Mouse (Mus musculus): ENCODE results near the gene Cdkn3. TPM values are rescaled to one million over a fixed set of nuclear protein-coding genes. Genes with fewer than 3 reads are reported as not detected.

Cdkn3 gene
- polyA plus RNA-seq, 1 experiment = 18.2 TPM

DNA sequence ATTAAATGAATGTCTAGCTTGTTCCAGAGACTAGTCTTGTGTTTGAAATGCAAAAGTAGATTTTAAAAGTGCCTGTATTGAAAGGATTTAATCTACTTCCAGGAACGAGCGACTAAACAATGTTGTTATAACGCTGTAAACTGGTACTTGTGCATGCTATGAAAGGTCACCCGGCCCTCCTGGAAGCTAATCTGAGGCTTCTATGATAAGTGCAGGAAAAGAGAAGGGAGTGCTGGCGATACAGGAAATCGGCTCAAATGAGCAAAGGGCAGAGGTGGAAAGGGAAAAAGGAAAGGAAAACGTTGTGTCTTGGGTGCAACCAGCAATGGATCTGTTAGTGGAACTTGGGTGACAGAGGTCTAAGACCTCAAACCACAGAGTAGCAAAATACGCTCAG is 28.2 kb downstream of the Cdkn3 start:
- peak overlapping the region; percentile 71 for H3K4me3 ChIP-seq (ENCODE audit: insufficient read depth, poor library complexity, severe bottlenecking)
- H3K79me2 ChIP-seq (ENCODE audit: control insufficient read depth, insufficient read depth) = peaks cover 47% of the 10 kb centered on the region
- H3K36me3 ChIP-seq (ENCODE audit: control insufficient read depth, insufficient read depth) = peaks cover 18% of the 10 kb centered on the region
- no peaks in the 10 kb centered on the region for H3K27me3 ChIP-seq (ENCODE audit: control insufficient read depth, insufficient read depth, insufficient read length)
- no peak overlapping the region for H3ac ChIP-seq (ENCODE audit: control insufficient read depth, insufficient read length, low read depth)
- TF ChIP-seq MYOG (IDR thresholded peaks at IDR 0.05; ENCODE audit: control insufficient read depth, extremely low read depth, insufficient read length) = no peak
- TF ChIP-seq FOSL1 (IDR thresholded peaks at IDR 0.05; ENCODE audit: insufficient read depth, low read length, poor library complexity, severe bottlenecking) = no peak
- TF ChIP-seq CEBPB (IDR thresholded peaks at IDR 0.05; ENCODE audit: low read depth) = no peak
- TF ChIP-seq CTCF (IDR thresholded peaks at IDR 0.05; ENCODE audit: control insufficient read depth, insufficient read depth, insufficient read length) = no peak
- TF ChIP-seq USF1 (IDR thresholded peaks at IDR 0.05; ENCODE audit: low read depth) = no peak
- TF ChIP-seq MYOD1 (IDR thresholded peaks at IDR 0.05; ENCODE audit: control insufficient read depth, insufficient read length, low read depth) = no peak
- TF ChIP-seq MAX (IDR thresholded peaks at IDR 0.05) = no peak
- H3K79me3 ChIP-seq (ENCODE audit: low read depth) = peaks cover 40% of the 10 kb centered on the region

DNA sequence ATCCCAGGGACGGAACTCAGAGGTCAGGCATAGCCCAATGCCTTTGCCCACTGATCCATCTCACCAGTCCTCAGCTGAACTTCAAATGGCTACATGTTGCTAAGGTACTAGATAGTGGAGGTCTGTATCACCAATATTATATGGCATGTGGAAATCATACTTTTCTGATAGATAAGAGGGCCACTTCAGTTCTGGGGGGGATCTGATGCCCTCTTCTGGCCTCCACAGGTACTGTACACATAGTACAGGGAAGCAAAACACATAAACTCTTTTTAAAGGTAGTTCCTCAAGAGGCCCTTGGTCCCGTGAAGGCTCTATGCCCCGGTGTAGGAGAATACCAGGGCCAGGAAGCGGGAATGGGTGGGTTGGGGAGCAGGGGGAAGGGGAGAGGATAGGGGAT is 30.0 kb downstream of the Cdkn3 start:
- TF ChIP-seq MAX (IDR thresholded peaks at IDR 0.05) = no peak
- TF ChIP-seq USF1 (IDR thresholded peaks at IDR 0.05; ENCODE audit: low read depth) = no peak
- TF ChIP-seq MYOD1 (IDR thresholded peaks at IDR 0.05; ENCODE audit: control insufficient read depth, insufficient read length, low read depth) = no peak
- TF ChIP-seq FOSL1 (IDR thresholded peaks at IDR 0.05; ENCODE audit: insufficient read depth, low read length, poor library complexity, severe bottlenecking) = no peak
- TF ChIP-seq MYOG (IDR thresholded peaks at IDR 0.05; ENCODE audit: control insufficient read depth, extremely low read depth, insufficient read length) = no peak
- TF ChIP-seq CTCF (IDR thresholded peaks at IDR 0.05; ENCODE audit: control insufficient read depth, insufficient read depth, insufficient read length) = no peak
- no peak for TF ChIP-seq CEBPB (IDR thresholded peaks at IDR 0.05; ENCODE audit: low read depth)
- peaks cover 22% of the 10 kb centered on the region for H3K79me3 ChIP-seq (ENCODE audit: low read depth)
- no peaks in the 10 kb centered on the region for H3K27me3 ChIP-seq (ENCODE audit: control insufficient read depth, insufficient read depth, insufficient read length)
- peaks cover under 1% of the 10 kb centered on the region for H3K36me3 ChIP-seq (ENCODE audit: control insufficient read depth, insufficient read depth)
- no peak overlapping the region for H3K4me3 ChIP-seq (ENCODE audit: insufficient read depth, poor library complexity, severe bottlenecking)
- no peak overlapping the region for H3ac ChIP-seq (ENCODE audit: control insufficient read depth, insufficient read length, low read depth)
- H3K79me2 ChIP-seq (ENCODE audit: control insufficient read depth, insufficient read depth) = peaks cover 29% of the 10 kb centered on the region

DNA sequence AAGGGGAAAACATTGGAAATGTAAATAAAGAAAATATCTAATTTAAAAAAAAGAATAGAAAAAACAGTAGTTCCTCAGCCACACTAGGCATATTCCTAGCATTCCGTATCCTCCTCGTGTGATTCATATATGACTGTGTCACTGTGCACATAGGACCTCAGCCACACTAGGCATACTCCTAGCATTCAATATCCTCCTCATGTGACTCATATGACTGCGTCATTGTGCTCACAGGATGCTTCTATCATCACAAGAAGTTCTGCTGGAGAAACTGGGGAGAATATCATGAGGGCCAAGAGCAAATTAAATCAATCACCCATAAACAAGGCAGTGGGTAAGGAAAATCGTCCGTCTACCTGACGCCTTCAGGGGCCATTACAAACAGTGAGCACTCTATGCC is 30.4 kb downstream of the Cdkn3 start:
- no peak overlapping the region for H3K4me3 ChIP-seq (ENCODE audit: insufficient read depth, poor library complexity, severe bottlenecking)
- no peaks in the 10 kb centered on the region for H3K36me3 ChIP-seq (ENCODE audit: control insufficient read depth, insufficient read depth)
- peak; percentile 61 for TF ChIP-seq FOSL1 (IDR thresholded peaks at IDR 0.05; ENCODE audit: insufficient read depth, low read length, poor library complexity, severe bottlenecking)
- TF ChIP-seq CEBPB (IDR thresholded peaks at IDR 0.05; ENCODE audit: low read depth) = no peak
- TF ChIP-seq CTCF (IDR thresholded peaks at IDR 0.05; ENCODE audit: control insufficient read depth, insufficient read depth, insufficient read length) = no peak
- TF ChIP-seq MYOD1 (IDR thresholded peaks at IDR 0.05; ENCODE audit: control insufficient read depth, insufficient read length, low read depth) = no peak
- TF ChIP-seq MYOG (IDR thresholded peaks at IDR 0.05; ENCODE audit: control insufficient read depth, extremely low read depth, insufficient read length) = no peak
- TF ChIP-seq MAX (IDR thresholded peaks at IDR 0.05) = no peak
- peak; percentile 70 for TF ChIP-seq USF1 (IDR thresholded peaks at IDR 0.05; ENCODE audit: low read depth)
- H3K79me3 ChIP-seq (ENCODE audit: low read depth) = peaks cover 18% of the 10 kb centered on the region
- no peaks in the 10 kb centered on the region for H3K27me3 ChIP-seq (ENCODE audit: control insufficient read depth, insufficient read depth, insufficient read length)
- H3K79me2 ChIP-seq (ENCODE audit: control insufficient read depth, insufficient read depth) = peaks cover 25% of the 10 kb centered on the region
- H3ac ChIP-seq (ENCODE audit: control insufficient read depth, insufficient read length, low read depth) = no peak overlapping the region

DNA sequence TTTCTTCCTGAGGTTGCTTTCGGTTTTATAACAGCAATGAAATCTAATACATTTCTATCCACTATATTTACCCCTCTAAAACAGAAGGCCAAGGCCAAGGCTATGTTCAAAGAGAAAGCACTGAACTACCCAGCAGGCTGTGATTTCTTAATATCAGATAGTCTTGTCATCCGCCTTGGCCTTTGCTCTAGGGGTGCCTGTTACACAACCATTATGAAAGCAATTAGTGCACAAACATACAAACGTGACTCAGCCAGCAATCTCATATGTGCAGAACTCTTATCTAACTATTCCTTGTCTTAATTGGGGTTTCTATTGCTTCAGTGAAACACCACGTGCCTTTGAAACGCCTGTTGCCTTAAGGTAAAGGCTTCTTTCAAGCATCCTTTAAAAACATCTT is 33.8 kb downstream of the Cdkn3 start:
- Histone ChIP-seq H3K4me3 (ENCODE audit: insufficient read depth, poor library complexity, severe bottlenecking) (no peak overlapping the region), H3K79me2 (ENCODE audit: control insufficient read depth, insufficient read depth) (no peaks in the 10 kb centered on the region), H3K79me3 (ENCODE audit: low read depth) (no peaks in the 10 kb centered on the region), H3K27me3 (ENCODE audit: control insufficient read depth, insufficient read depth, insufficient read length) (no peaks in the 10 kb centered on the region), H3K36me3 (ENCODE audit: control insufficient read depth, insufficient read depth) (no peaks in the 10 kb centered on the region), H3ac (ENCODE audit: control insufficient read depth, insufficient read length, low read depth) (no peak overlapping the region)
- no peak for TF ChIP-seq USF1 (IDR thresholded peaks at IDR 0.05; ENCODE audit: low read depth)
- no peak for TF ChIP-seq CEBPB (IDR thresholded peaks at IDR 0.05; ENCODE audit: low read depth)
- TF ChIP-seq CTCF (IDR thresholded peaks at IDR 0.05; ENCODE audit: control insufficient read depth, insufficient read depth, insufficient read length) = no peak
- TF ChIP-seq MYOD1 (IDR thresholded peaks at IDR 0.05; ENCODE audit: control insufficient read depth, insufficient read length, low read depth) = no peak
- no peak for TF ChIP-seq MYOG (IDR thresholded peaks at IDR 0.05; ENCODE audit: control insufficient read depth, extremely low read depth, insufficient read length)
- no peak for TF ChIP-seq MAX (IDR thresholded peaks at IDR 0.05)
- TF ChIP-seq FOSL1 (IDR thresholded peaks at IDR 0.05; ENCODE audit: insufficient read depth, low read length, poor library complexity, severe bottlenecking) = no peak

DNA sequence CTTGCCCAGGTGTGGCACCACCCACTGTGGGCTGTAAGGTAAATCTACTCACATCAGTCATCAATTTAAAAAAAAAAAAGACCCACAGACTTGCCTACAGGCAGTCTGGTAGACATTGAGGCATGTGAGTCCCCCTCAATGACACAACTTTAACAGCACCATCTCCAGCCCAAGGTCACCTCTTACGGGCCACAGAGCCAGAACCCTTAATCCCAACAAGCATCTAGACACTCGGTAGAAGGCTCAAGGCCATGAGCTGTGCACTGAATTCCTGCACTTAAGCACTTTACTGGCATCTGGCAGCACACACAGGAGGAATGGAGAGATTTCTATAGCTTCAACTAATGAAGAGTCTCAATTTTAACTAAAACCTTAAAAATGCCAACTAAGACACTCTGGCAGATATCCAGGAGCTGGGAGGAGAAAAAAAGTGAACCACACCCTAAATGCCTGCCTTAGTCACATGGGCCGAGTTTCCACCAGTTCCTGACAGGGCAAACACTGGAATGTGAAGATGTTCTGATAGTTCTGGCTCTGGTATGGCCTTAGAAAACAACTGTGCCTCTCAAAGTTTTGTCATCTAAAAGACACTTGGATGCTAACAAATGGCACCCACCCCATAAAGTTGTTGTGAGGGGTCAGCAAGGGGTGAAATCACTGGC is 40.5 kb downstream of the Cdkn3 start:
- H3K79me3 ChIP-seq (ENCODE audit: low read depth) = no peaks in the 10 kb centered on the region
- H3K4me3 ChIP-seq (ENCODE audit: insufficient read depth, poor library complexity, severe bottlenecking) = no peak overlapping the region
- H3ac ChIP-seq (ENCODE audit: control insufficient read depth, insufficient read length, low read depth) = no peak overlapping the region
- TF ChIP-seq USF1 (IDR thresholded peaks at IDR 0.05; ENCODE audit: low read depth) = peak; percentile 73
- TF ChIP-seq MAX (IDR thresholded peaks at IDR 0.05) = no peak
- H3K36me3 ChIP-seq (ENCODE audit: control insufficient read depth, insufficient read depth) = peaks cover 12% of the 10 kb centered on the region
- H3K79me2 ChIP-seq (ENCODE audit: control insufficient read depth, insufficient read depth) = no peaks in the 10 kb centered on the region
- no peaks in the 10 kb centered on the region for H3K27me3 ChIP-seq (ENCODE audit: control insufficient read depth, insufficient read depth, insufficient read length)

DNA sequence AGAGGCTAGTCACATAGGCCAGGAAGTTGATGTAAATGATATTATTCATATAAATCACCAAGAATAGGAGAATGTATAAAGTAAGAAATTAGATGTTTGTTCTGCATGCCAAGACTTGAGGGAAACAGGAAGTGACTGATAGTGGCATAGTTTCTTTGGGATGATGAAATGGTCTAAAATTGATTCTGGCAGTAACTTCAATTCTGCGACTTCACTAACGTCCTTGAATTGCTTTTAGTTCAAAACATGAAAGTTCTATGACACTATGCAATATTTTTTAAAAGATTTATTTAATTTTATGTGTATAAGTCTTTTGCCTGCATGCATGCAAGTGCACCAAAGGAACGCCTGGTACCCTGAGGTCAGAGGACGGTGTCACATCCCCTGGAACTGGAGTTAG is 42.9 kb downstream of the Cdkn3 start:
- H3K4me3 ChIP-seq (ENCODE audit: insufficient read depth, poor library complexity, severe bottlenecking) = no peak overlapping the region

More for the DNA sequence above, 42.9 kb downstream of the Cdkn3 start:
- Histone ChIP-seq H3K79me3 (ENCODE audit: low read depth) (no peaks in the 10 kb centered on the region), H3K36me3 (ENCODE audit: control insufficient read depth, insufficient read depth) (peaks cover 25% of the 10 kb centered on the region), H3ac (ENCODE audit: control insufficient read depth, insufficient read length, low read depth) (no peak overlapping the region), H3K79me2 (ENCODE audit: control insufficient read depth, insufficient read depth) (no peaks in the 10 kb centered on the region), H3K27me3 (ENCODE audit: control insufficient read depth, insufficient read depth, insufficient read length) (no peaks in the 10 kb centered on the region)
- TF ChIP-seq USF1 (IDR thresholded peaks at IDR 0.05; ENCODE audit: low read depth) (no peak), MYOG (IDR thresholded peaks at IDR 0.05; ENCODE audit: control insufficient read depth, extremely low read depth, insufficient read length) (no peak), CEBPB (IDR thresholded peaks at IDR 0.05; ENCODE audit: low read depth) (no peak), MYOD1 (IDR thresholded peaks at IDR 0.05; ENCODE audit: control insufficient read depth, insufficient read length, low read depth) (no peak), MAX (IDR thresholded peaks at IDR 0.05) (no peak), FOSL1 (IDR thresholded peaks at IDR 0.05; ENCODE audit: insufficient read depth, low read length, poor library complexity, severe bottlenecking) (no peak)

All from C2C12 (cell line).